Mouse (Mus musculus) E14TG2a.4 (cell line): ENCODE measurements around the gene Smap2.

Source experiments
- H3K27me3 ChIP-seq: 2 replicates; pipeline ENCODE4 v1.6.1; 2014; ENCODE audit warnings: low read length, control low read depth; ENCODE audit not compliant: insufficient read depth
- H3K36me3 ChIP-seq: 2 replicates; pipeline ENCODE4 v1.6.1; 2014; ENCODE audit warnings: low read length, control low read depth; ENCODE audit not compliant: insufficient read depth
- H3K4me1 ChIP-seq: replicated peaks from 2 replicates; pipeline ENCODE4 v1.6.1; 2014; ENCODE audit warnings: low read depth, low read length, control low read depth
- H3K4me3 ChIP-seq: replicated peaks from 2 replicates; pipeline ENCODE4 v1.5.1; 2014; ENCODE audit warnings: mild to moderate bottlenecking, low read length
- H3K9me3 ChIP-seq: 2 replicates; pipeline ENCODE4 v1.6.1; 2014; ENCODE audit warnings: low read length, control low read depth
- CTCF ChIP-seq: conservative IDR thresholded peaks from 2 replicates; pipeline ENCODE4 v1.5.1; 2014; ENCODE audit warnings: low read length
- NANOG ChIP-seq: IDR thresholded peaks from 2 replicates; pipeline ENCODE4 v1.6.1; 2014; ENCODE audit warnings: borderline replicate concordance, low read length, mixed read lengths
- POU5F1 ChIP-seq: IDR thresholded peaks from 2 replicates; pipeline ENCODE4 v1.6.1; 2014; ENCODE audit warnings: low read length, borderline replicate concordance

Gene Smap2

DNA sequence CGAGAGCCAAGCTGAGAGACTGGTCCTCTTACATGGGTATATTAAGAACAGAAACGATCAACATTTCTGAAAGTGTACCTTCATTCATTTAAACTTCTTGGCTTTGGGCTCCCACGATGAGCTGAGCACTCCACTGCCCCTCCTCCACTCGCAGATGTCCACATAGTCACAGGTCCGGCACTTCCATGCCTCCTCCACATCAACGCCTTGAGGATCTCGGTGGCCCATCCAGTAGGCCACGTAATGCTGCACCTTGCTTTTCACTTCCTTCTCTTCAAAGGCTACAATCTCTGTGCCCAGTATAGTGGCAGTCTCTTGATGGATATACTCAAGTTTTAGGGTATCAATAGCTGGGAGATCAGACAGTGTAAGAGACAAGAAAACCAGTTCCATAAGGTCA is 95.6 kb downstream of the Smap2 start:
- Histone ChIP-seq H3K36me3 (peaks cover 31% of the 10 kb centered on the region), H3K4me1 (peaks cover 14% of the 10 kb centered on the region), H3K27me3 (no peaks in the 10 kb centered on the region), H3K9me3 (no peaks in the 10 kb centered on the region), H3K4me3 (no peak overlapping the region)
- TF ChIP-seq NANOG (no peak), POU5F1 (no peak), CTCF (no peak)
